Mouse (Mus musculus) hematopoietic stem cell, adult 5-6 weeks (primary cell): ENCODE measurements around the gene Ctf1. TPM values are rescaled to one million over a fixed set of nuclear protein-coding genes. Genes with fewer than 3 reads are reported as not detected.
A peak's percentile ranks its signal among the peaks of the same experiment; 100 is the strongest.
"Not testable (repeated sequence)": the region's sequence is repeated elsewhere in the genome, so short reads cannot be mapped to it uniquely, and the experiment has no call there.

Experiments used
- ATAC-seq, 2 experiments: fragments of 125-278 bp in 1 of 2; replicated peaks in 1 of 2; 2 replicates each; pipeline ENCODE4 v1.8.0; 2016 to 2017; ENCODE audit warnings: inconsistent platforms in 2 of 2, mild to moderate bottlenecking in 2 of 2, moderate number of reproducible peaks in 2 of 2, low read depth in 1 of 2, moderate TSS enrichment in 1 of 2; ENCODE audit not compliant: low FRiP score in 2 of 2, poor library complexity in 2 of 2, severe bottlenecking in 2 of 2, insufficient read depth in 1 of 2, low TSS enrichment in 1 of 2
- total RNA-seq: library from RNA; stranded (forward); fragments of 172-1452, 232-1000 nt; gene quantifications from 2 replicates; pipeline ENCODE4 v1.2.3, GENCODE M21; 2017

Ctf1 gene
- total RNA-seq, 1 experiment from 2014 or later = 1.3 TPM

DNA sequence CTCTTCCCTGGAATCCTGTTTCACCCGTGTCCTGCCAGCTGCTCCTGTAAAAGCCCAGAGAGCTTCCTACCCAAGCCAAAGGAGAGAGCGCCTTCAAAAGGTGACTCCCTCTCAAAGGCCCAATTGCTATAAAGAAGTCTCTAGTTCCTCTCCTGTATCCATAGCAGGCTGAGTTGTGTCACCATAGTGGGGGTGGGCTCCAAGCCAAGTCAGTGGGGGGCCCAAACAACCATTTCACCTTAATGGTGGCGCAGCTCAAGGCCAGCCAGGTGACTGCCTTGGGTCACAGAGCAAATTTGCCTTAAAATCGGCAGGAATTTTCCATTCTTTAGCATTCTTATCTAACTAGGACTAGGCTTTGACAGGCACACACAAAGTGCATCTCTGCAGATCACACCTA lies 2.3 kb downstream of the Ctf1 start:
- ATAC-seq = no peak

GRCm38 (mm10) chr7:127716992-127717391 lies 4.5 kb downstream of the Ctf1 start:
- ATAC-seq = peak; percentile 44 to 54; a peak in 3 of 4 replicates

DNA sequence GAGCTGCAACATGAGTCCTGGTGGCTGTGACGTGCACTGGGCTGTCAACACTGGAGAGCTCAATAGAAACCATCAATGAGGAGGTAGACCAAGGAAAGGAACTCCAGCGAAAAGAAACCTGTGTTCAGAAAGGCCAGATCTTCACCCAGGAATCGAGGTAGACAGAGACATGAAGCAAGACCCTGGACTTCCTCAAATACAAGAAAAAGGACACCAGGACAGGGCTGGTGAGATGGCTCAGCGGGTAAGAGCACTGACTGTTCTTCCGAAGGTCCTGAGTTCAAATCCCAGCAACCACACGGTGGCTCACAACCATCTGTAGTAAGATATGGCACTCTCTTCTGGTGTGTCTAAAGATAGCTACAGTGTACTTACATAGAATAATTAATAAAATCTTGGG lies 5.8 kb downstream of the Ctf1 start:
- no peak for ATAC-seq

- ATAC-seq = no peak
Measured at GRCm38 (mm10) chr7:127719258-127719657, 6.7 kb downstream of the Ctf1 start.

GRCm38 (mm10) chr7:127725490-127725889 lies 13.0 kb downstream of the Ctf1 start:
- no peak for ATAC-seq

GRCm38 (mm10) chr7:127725924-127726323 lies 13.4 kb downstream of the Ctf1 start:
- no peak for ATAC-seq

- no peak for ATAC-seq
Measured at GRCm38 (mm10) chr7:127727898-127728297, 15.4 kb downstream of the Ctf1 start.

- ATAC-seq = no peak
Measured at GRCm38 (mm10) chr7:127730170-127730569, 17.6 kb downstream of the Ctf1 start.

GRCm38 (mm10) chr7:127732066-127732465 lies 19.5 kb downstream of the Ctf1 start, which contains the start of gene Ctf2:
Gene Ctf2, minus strand, starts transcription at chr7:127732166.
- not testable (repeated sequence) for ATAC-seq

- ATAC-seq = 0 out of 4 replicates have a peak, but pooled peaks have one; percentile 14 to 26
Measured at GRCm38 (mm10) chr7:127744366-127745045, 32.0 kb downstream of the Ctf1 start, which contains the start of gene Fbxl19. Gene Fbxl19, plus strand, starts transcription at chr7:127744543.

GRCm38 (mm10) chr7:127745251-127745651 lies 32.7 kb downstream of the Ctf1 start:
- peak; percentile 82 to 84 for ATAC-seq

GRCm38 (mm10) chr7:127745652-127746493 lies 33.3 kb downstream of the Ctf1 start:
- peak; percentile 75 to 80 for ATAC-seq

DNA sequence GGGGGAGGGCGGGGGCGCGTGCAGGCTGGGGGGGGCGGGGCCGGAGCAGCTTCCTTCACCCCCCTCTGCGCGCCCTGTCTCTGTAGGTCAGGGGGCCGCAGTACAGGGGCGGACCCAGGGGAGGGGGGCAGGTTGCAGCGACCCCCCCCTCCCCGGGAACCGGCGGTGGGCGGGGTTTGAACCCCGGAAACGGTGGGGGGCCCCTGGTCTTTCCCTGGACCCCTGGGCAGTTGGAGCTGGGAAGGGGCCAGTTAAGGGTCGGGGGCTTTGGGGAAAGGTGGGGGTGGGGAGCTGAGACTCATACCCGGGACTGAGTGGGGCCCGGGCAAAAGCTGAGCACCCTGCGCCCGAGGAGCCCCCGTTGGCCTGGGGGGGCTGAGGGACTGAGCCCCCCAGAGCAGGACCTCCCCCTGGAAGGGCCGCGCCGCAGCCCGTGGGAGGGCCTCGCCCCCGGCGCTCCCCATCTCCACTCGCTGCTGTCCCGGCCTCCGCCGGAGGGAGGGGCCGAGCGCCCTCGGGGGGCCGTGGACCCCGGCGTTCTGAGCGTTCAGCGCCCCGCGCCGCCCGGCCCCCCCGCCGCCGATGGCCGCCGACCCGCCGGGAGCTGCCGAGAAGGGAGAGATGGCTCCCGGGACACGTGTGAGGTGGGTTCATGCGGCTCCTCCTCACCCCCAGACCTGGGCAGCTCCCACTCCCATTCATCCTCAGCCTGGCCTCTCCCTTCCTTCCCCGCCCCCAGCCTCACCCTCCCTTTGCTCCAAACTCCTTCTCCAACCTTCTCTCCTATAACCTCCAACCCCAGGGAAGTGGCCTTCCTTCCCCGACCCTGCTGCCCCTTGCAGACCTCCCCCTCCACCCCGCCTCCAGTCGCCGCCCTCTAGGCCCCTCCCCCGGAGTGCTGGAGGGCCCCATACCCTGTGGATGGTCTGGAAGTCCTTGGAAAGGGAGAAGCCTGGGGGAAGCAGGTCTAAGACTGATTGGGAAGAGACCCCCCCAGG lies 34.3 kb downstream of the Ctf1 start:
- no peak for ATAC-seq

DNA sequence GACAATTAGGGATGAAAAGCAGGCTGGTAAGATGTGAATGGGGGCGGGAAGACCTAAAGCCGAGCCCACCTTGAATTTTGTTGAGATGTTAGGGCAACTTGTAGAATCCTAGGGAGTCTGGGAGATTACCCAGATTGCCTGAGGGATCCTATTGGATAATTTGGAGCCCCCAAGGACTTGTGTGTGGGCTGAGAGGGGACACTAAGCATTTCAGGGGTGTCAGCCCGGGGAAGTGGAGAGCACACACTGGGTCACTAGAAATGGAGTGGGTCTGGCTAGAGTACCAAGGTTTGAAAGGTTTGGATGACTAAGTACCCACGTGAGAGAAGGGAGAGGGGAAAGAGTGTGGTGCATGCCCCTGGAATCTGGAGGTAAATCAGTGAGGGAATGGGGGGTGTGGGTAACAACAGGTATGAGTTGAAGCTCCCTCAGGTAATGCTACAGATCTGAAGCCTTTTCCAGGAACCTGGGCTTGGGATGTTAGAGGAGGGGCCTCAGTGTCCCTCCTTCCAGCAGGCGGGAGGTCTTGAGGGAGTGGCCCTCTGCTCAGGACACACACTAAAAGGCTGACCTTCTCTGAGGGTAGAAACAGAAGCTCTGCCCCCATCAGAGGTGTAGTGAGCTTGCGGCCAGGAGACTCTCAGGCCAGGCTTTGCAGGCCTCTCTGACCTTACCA lies 35.2 kb downstream of the Ctf1 start:
- ATAC-seq = no peak

DNA sequence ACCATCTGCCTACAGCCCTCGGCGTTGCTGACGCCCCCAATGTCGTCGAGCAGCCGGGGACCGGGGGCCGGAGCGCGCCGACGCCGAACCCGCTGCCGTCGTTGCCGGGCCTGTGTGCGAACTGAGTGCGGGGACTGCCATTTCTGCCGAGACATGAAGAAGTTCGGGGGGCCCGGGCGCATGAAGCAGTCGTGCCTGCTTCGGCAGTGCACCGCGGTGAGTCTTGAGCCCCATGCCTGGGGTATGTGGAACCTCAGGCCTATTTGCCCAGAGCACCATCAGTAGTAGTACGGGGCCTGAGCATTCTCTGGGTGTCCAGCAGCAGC lies 35.7 kb downstream of the Ctf1 start:
- no peak for ATAC-seq

DNA sequence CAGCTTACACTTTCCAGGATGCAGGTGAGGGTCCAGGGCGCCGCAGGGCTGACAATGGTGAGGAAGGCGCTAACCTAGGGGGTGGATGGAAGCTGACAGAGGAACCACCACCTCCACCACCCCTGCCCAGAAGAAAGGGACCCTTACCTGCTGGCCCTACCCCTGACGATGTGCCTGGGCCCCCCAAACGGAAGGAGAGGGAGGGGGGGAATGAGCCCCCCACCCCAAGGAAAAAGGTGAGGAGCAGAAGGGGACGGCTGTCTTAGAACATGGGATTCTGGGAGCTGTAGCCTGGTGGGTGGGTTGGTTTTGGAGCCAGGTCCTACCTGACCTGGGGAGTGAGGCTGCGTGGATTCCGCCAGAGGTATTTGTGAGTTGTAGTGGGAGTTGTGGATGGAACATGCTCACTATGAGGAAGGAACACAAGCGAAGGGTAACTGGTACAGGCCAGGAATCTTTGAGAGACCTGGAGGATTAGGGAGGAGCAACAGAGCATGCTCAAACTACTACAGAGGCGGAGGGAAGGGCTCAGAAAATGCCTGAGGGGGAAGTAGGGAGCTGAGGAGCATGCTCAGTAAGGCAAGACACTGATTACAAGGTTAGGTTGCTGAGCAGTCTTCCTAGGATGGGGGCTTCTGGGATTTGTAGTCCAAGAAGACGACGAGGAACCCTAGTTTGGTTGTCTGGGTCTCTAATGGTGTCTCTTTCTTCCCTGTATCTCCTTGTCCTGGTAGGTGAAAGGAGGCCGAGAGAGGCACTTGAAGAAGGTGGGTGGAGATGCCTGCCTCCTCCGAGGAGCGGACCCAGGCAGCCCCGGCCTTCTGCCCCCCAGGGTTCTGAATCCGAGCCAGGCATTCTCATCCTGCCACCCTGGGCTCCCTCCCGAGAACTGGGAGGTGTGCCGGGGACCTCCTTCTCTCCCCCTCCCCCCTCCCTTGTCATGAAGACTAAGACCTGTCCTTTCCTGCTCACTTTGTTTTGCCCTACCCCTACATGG lies 37.9 kb downstream of the Ctf1 start:
- ATAC-seq = no peak
